Mouse (Mus musculus) embryo, embryonic 10.5 days (tissue): ENCODE measurements around the gene Tubb4b.

Experiments
- DNase-seq: peaks from one replicate; pipeline ENCODE4 v3.0.0-alpha.2; 2015; ENCODE audit warnings: low spot score

Tubb4b gene

DNA sequence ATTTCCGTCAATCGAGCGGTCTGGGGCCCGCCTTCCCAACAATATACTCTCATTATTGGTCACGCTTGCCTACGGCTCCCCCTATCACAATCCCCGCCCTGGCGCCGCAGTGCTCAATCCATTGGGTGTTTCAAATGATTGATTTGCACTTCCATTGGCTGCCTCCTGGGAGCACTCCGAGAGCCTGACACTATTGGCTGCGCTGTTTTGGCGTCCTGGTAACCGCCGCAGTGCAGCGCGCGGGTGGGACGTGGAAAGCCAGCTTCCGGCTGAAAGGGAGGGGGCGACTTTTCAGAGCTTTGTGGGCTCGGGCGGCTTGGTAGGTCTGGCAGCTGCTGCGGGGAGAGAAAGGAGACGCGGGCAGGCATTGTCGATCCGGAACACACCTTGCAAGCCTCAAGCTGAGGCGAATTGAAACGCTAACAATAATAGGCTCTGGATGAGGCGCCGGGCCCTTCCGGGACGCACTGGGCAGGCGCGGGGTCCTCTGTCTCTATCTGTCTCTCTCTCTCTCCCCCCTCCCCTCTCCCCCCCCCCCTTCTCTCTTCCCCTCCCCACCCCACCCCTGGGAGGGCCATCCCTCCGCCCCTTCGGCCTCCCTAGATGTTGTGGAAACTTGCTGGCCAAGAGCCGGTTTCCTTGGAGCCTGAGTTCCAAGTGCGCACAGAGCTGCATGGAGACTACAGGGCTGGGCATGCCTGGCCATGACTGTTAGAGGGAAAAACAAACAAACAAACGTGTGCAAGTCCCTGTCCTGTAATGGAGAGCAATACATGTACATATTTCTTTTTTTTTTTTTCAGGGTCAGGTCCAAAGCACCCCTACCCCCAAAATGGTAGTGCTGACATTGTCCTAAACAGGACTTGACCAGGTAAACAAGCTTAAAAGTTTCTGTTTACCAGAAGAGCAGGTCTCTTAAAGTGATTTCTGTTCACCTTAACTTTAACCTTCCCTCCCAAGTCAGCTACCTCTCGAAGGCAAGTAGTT is 557 bp upstream of the Tubb4b start:
- DNase-seq, result peak; percentile 100

DNA sequence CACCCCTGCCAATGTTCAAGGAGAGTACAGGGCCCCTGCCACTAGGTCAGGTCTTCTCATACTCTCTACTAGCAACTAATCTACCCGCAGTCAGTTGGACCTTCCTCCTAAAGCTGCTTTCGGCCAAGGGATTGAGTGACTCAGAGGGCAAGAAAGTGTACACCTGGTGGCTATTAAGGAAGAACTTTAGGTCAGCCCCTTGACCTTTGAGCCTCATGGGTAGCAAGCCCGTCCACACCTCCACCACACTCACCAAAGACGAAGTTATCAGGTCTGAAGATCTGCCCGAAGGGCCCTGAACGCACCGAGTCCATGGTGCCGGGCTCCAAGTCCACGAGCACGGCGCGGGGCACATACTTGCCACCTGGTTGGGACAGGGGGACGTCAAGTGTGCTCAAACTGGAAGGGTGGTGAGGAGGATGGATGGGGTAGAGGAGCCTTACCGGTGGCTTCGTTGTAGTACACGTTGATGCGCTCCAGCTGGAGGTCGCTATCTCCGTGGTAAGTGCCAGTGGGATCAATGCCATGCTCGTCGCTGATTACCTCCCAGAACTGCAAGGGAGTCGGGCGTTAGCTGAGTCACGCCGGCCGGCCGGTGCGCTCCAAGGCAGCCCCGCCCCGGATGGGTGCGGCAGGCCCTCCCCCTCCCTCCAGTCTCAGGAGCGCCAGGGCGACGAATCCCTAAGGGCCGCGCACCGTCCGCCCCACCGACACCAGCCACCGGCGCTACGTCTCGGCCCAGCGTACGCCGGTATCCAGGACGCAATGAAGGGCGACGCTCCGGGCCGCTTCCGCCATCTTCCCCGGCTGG is 616 bp downstream of the Tubb4b start:
- DNase-seq, result peak; percentile 28

DNA sequence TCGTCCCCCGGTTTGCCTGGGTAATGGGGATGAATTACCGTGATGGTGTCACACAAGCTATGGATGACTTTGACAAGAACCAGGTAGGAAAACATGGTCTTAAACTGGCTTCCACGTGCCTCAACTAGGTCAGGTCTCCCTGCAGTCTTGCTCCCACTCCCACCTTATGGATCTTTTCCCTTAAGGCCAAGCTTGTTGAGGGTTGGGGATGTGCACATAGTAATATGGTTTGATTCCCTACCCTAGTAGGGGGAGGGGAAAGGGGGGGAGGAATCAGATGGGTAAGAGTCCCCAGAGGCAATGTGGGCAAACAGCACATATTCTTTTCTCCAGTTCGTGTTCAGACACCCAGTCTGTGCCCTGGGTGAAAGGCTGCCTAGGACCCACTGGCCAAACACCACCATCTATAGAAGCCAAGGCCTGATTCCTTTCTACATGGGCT is 3.1 kb downstream of the Tubb4b start:
- DNase-seq, result no peak

DNA sequence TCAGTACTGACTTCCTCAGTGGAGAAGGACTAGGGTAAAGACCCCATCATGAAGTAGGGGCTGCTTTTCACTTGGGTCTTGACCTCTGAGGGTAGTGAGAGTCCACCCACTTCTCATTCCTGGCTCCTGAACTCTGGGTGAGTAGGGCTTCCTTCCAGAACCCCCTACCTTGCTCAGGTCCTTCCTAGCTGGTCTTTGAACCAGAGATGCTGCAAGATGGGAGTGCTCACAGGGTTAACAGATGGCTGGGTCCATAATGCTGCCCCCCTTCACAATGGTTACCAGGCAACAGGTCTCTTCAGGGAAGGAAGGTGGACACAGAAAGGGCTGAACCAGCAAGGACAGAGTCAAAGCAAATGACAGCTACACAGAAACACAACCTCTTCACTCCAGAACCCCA is 6.1 kb downstream of the Tubb4b start, which contains the start of gene Fam166a:
Gene Fam166a (plus strand): TSS at position 301 of the 400 bp plus-strand sequence.
- no peak for DNase-seq

DNA sequence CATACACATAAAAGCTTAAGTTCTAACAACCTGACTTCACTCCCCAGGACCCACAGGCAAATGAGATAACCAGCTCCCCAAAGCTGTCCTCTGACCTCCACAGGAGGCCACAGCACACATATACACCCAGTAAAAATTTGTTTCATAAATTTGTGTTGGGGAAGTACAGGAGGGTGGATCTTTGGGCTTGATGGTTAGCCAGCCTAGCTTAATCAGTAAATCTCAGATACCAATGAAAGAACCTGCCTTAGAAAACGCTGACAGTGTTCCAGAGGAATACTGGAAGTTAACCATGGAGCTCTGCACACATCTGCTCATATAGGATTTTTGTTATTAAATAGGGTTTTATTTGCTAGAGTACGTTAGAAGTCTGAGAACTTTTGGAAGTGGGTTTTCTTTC is 6.8 kb downstream of the Tubb4b start:
- no peak for DNase-seq

DNA sequence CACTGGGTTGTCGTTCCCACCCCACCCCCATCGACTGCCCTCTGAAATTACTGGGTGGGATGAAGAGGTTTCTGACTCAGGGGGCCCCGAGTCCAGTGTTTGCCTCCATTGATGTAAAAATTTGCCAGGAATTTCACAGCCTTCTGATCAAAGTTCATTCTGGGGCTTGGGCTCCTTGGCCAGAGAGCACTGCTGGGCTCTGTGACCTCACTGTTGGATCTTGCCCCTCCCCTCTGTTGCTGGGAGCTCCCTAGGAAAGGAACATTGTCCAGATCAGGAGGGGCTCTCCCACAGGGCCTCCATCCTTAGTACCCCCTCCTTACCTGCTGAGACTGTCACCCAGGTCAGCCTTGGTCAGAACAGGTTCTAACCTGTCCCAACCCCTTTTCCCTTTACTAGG is 10.1 kb downstream of the Tubb4b start, which contains the start of gene Stpg3:
Gene Stpg3 (minus strand): TSS at position 194 of the 400 bp plus-strand sequence.
- DNase-seq, result no peak

DNA sequence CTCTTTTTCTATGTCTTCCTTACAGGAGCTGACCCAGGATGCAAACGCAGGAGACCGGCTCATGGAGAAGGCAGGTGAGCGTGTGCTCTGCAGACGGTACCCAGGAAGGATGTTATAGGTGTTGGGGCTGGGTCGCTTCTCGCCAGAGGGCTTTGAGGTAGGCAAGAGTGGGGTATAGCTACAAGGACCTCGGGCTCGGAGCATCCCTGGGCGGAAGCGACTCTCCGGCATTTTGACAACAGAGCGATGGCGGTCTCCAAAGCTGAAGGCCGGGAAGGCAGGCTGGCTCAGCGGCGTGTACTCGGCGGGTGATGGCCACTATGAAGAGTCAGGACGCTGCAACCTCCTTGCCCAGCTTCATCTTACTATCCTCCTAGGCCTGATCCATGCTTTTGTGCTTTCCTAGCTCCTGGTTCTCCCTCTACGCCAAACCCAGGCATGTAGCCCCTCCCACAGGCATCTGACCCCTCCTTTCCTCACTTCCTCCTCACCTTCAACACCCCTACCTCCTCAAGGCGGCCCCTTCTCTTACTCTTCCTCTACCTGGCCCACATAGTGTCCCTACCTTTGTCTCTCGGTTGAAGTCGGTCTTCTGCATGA is 11.1 kb downstream of the Tubb4b start:
- no peak for DNase-seq

DNA sequence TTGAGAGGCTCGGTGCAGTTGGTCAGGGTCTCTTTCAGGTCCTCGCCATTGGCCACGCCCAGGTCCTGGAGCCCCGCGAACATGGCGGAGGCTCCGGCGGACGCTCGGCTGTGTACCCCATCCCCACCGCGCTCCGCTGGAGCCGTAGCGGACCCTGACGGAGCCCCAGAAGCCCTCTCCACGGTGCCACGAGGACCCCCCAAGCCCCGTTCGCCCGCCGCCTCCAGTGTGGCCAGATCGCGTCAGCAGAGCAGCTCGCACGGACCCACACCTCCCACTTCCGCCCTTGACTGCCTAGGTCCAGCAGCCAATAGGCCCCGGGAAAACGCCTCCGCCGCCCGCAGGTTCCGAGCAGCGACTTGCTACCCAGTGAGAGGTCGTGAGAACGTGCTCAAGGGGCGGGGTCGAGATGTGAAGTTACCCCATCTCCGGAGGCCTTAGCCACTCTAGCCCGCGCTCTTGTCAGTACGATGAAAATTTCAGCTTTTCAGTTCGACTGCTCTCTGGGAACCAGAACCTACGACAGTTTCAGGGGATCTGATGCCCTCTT is 13.3 kb downstream of the Tubb4b start, which contains the start of gene Nelfb:
Gene Nelfb (minus strand): TSS at position 369 of the 550 bp plus-strand sequence.
- DNase-seq, result peak; percentile 95

DNA sequence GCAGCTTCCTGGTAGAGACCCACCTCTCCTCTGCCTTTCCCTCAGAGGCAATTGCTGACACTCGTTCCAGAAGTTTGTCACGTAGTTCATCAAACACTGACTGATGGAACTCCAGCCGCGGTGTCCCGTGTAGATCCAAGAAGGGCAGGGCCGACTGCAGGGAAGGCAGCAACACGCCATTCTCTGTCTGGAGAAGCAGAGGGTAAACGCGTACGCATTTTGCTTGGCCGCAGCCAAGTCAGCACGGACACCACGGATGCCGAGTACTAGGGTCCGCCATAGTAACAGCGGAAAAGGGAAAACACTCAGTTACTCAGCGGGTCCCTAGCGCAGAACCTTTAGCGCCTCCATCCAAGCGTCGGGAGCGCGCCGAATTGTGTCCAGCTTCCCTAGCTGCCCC is 13.8 kb downstream of the Tubb4b start:
- DNase-seq, result no peak

DNA sequence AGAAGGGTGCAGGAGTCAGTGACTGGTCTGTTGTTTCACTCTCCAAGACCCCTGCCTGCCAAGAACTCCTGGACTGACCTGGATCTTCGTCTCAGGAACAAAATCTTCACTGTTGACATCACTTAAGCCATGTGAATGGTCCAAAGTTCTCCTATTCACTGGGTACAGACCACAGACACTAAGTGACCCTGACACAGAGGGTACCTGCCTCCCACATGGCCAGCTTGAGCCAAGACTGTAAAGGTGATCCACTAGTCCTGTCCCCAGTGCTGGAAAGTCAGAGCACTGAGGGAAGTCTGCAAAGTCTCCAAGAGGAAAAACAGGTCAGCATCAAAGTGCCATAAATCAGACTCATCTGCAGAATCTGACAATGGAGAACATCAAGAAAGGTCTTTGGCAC is 16.9 kb downstream of the Tubb4b start:
- no peak for DNase-seq

DNA sequence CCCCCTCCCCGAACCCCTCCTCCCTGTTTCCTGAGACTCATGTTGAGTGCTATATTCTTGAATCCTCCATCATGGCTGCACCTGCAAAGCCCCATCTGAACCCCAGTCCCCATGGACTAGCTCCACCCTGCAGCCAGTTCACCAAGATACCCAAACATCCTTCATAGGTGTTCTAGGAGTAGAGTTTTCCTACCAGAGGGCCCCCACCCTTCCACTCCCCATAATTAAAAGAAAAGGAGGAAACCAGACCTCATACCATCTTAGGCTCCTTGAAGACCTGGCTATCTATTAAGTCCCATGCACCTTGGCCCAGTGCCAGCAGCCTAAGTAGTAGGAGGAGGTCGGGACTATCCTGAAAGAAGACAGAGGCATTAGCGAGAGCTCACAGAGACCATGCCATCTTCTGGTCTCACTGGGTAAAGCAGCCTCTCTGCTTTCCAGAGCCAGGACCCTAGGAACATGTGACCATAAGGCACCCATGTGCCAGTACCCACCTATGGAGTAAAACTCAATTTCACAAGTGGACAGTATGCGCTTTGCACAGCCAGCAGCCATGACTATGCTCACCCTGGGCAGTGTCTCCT is 20.8 kb downstream of the Tubb4b start:
- DNase-seq, result no peak

DNA sequence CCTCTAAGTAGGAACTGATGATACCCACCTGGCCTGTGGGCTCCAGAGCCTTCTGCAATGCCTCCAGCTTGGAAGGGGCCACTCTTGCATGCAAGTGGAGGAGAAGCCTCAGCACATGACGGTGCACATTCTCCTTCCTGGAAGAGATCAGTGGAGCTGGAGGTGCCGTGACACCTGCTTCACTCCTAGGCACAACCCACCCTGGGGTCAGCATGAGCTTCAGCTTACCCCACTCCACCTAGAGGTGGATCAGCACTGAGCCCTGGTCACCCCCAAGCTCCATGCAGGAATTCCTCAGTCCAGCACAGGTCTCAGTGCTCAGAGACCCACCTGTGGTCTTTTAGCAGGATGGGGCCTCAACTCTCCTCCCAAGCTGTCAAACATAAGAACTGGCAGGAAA is 23.9 kb downstream of the Tubb4b start:
- no peak for DNase-seq

DNA sequence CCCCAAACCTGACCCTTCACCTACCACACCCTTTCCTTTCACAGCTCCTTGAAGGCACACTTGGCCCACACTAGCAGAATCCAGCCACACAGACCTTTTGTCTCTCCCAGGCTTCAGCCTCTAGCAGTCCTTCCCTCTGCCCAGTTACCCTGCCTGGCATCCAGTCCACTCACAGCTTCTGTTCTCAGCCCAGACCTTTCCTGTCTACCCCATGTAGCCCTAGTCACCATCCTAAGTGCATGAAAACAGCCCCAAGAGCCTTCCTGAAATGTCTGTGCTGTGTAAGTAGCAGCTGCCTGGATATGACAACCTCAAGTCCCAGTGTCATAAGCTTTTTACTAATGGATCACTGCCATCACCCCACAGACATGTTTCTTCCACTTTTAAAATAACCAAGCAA is 26.6 kb downstream of the Tubb4b start:
- DNase-seq, result no peak

DNA sequence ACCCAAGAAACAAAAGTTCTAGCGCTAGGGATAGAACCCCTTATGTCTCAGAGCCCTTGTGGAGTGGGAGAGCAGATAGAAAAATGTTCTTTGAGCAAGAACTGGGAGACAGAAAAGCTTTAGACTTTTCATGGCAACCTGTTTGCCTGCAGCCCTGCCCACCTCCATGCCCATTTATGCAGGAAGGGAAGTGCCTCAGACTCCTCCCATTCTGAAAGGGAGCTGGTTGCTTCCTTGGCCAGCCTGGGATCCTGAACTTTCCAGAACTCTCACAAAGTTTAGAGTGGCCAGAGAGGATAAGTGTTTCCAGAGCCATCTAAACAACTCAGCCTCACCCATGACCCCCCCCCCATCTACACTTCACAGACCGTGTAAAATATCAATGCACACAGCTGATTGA is 27.3 kb downstream of the Tubb4b start:
- no peak for DNase-seq

DNA sequence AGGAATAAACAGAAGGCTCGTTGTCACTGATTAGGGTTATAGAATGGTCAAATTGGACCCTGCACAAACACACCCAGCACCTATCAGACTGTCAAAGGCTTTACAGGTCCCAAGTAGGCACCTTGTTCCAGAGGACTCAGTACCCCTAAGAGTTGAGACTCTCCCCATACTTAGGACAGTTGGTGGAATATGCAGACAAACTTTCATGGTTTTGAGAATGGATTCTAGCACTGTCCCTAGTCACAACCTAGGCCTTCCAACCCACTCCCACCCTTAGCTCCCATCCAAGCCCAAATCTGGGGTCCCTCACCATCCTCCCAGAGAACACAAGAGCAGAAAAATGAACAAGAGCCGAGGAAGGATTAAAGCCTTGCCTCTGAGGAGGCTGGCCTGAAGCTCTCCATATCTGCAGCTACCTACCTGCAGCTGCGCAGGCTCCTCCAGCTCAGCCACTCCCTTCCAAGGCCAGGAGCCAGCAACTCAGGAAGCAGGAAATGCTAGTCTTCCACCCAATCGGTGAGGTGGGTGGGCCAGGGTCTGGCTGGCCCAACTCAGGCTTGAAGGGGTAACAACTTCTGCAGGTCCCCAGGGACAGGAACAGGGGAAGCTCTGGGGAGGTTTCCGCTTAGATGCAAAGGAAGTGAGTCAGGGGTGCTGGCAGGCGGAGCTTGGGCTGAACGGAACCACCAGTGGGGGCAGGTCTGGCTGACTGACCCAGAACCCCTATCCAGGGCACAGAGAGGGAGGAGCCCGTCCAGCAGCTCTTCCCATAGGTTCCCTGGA is 28.1 kb downstream of the Tubb4b start, which contains the start of gene Tor4a:
Gene Tor4a (minus strand): TSS at position 715 of the 783 bp plus-strand sequence.
- peak; percentile 41 for DNase-seq

DNA sequence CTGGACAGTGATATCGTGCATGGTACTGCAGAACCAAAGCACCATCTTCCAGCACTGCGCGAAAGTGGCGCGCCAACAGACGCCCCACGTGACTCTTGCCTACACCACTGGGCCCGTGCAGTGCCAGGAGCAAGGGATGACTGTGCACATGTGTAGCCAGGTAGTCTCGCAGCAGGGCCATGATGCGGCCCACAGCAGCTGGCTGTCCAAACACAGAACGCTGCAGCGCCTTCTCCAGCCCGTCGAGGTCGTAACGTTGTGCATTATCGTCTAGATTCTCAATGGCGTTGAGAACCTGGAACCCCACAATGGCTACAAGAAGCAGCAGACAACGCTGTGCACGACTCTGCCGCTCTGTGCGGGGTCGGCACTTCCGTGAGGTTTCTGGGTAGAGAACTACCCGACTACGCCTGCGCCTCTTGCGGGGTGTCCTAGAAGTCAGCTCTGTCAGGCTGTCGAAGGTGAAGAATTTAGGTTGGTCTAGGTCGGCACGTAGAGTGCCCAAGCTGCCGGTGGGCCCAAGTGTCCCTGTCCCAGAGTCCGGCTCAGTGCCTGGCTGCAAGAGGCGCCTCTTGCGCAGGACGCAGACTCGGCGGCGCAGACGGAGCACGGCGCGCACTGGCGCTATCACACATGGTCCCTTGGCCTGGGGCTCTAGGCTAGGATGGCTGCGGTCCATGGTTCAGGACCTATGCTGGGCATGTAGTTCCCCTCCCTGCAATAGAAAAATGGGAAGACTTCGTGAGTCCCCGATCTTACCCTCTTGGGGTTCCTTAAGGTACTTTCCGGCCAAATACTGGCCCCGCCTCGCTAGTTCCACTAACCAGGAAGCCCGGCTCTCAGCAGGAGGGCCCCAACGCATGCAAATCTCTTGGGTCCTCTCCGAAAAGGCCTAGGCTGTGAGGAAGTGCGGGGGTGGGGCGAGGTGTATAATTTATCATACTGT is 29.0 kb downstream of the Tubb4b start:
- no peak for DNase-seq

DNA sequence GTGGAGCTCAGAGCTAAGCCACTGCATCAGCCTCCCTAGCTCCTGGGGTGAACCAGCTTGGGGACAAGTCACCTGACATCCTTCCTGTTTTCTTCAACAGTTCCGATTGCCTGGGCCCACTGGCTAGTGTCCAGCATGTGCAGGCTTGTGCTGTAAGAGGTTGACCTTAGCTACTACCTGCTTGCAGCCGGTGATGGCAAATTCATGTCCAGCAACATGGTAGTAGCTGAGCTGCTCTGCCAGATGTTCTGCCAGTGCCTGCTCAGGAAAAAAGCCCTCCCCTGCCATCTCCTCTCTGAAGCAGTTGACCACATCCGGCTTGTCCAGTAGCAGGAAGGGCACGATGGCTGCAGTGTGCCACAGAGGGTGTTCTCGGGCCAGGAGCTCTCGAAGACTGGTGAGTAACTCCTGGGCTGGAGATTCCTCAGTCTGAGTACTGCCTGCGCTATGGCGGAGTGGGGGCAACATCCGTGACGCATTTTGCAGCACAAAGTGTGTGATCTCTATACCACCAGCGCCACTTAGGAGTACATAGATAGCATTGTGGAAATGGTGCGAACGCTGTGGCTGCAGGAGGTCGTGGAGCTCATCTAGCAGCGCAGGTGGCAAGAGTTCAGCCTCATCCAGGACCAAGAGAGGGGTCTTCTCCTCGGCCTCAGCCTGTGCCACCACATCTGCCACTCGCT is 29.9 kb downstream of the Tubb4b start:
- no peak for DNase-seq

DNA sequence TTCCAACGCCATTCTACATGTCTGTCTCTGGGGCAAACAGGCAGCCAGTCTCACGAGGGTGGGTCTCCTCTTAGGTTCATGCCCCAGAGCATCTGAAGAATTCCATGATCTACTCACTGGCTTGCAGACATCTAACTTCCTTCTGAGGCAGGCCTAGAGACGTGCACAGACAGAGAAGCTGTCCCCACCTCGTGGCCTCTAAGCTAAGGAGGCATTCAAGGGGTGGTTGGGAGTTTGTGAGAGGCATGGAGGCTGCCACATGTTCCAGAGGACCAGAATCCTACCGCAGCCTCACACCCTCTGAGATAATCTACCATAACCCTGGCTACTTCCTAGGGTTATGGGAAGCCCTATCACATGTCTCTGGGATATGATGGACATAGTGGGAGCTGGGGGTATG is 30.5 kb downstream of the Tubb4b start:
- DNase-seq, result no peak

DNA sequence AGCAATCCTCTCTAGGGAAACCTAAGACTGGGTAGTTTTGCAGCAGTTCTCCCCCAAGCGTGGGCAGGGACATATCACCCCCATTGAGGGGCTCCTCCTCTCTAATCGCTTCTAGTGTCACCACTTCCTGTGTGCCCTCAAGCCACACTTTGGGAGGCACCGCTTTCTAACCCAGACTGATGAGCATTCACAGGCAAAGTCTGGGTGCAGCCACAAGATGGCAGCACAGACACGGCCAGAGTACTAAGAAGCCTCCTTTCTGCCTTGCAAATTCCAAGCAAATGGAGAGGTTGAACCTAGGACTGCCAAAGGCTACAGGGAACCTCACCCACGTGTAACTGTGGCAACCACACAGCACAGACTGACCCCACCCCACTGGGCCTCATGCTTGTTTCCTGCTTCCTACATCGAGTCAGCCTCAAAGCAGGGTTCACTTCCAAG is 31.2 kb downstream of the Tubb4b start:
- peak; percentile 92 for DNase-seq
